Comparison of ENCODE assay signal across 17 mouse cellular contexts in genomic region chr1:186150376-186150775, GRCm38 (mm10).
"Had no signal": no experiment of that assay in that cellular context is flagged by ENCODE, and none has a peak within 500 bp of the region (broad histone marks: within the 10 kb centered on the region; RNA-seq: fewer than 3 reads in every experiment).

No protein-coding gene starts in this region.

- H3K36me3 ChIP-seq: midbrain, embryonic 10.5 days; midbrain, embryonic 13.5 days; midbrain, embryonic 15.5 days; neural tube, embryonic 13.5 days; neural tube, embryonic 15.5 days; stomach, embryonic 15.5 days had no signal

- H3K4me1 ChIP-seq: midbrain, embryonic 13.5 days; midbrain, embryonic 15.5 days; neural tube, embryonic 13.5 days; neural tube, embryonic 15.5 days had no signal

- H3K9me3 ChIP-seq: midbrain, embryonic 10.5 days; midbrain, embryonic 13.5 days; midbrain, embryonic 15.5 days; neural tube, embryonic 13.5 days; neural tube, embryonic 15.5 days; stomach, embryonic 15.5 days had no signal

- DNase-seq: lung, adult 18-20 months; lung, embryonic 14.5 days; lung, postnatal 10 days; lung, postnatal 4 days; right cerebral cortex, postnatal 14 days; thymus, adult 2 months; thymus, postnatal 25 days; thymus, postnatal 4 days had no signal

- ATAC-seq: midbrain, embryonic 13.5 days; midbrain, embryonic 15.5 days had no signal

- H3K4me3 ChIP-seq: midbrain, embryonic 10.5 days; midbrain, embryonic 13.5 days; midbrain, embryonic 15.5 days; myocyte; neural tube, embryonic 13.5 days; neural tube, embryonic 15.5 days; stomach, embryonic 15.5 days had no signal

- H3K27me3 ChIP-seq: midbrain, embryonic 13.5 days; midbrain, embryonic 15.5 days; neural tube, embryonic 13.5 days; neural tube, embryonic 15.5 days; stomach, embryonic 15.5 days had no signal

- H3K4me2 ChIP-seq: lung, embryonic 14.5 days; midbrain, embryonic 13.5 days; midbrain, embryonic 15.5 days; neural tube, embryonic 13.5 days; neural tube, embryonic 15.5 days; stomach, embryonic 15.5 days had no signal

- H3K9ac ChIP-seq: liver, embryonic 14.5 days; lung, embryonic 14.5 days; midbrain, embryonic 13.5 days; midbrain, embryonic 15.5 days; neural tube, embryonic 13.5 days; neural tube, embryonic 15.5 days; stomach, embryonic 15.5 days had no signal

- H3K27ac ChIP-seq: liver, embryonic 14.5 days; midbrain, embryonic 10.5 days; midbrain, embryonic 13.5 days; midbrain, embryonic 15.5 days; neural tube, embryonic 13.5 days; neural tube, embryonic 15.5 days; stomach, embryonic 15.5 days; stomach, postnatal 0 days had no signal
